Mouse (Mus musculus) lung, postnatal 0 days (tissue): ENCODE results near the gene Rhog.

Source experiments
- CTCF ChIP-seq: IDR thresholded peaks from 2 replicates; pipeline ENCODE4 v1.5.1; 2016; ENCODE audit warnings: antibody characterized with exemption, mild to moderate bottlenecking
- EP300 ChIP-seq: IDR thresholded peaks from 2 replicates; pipeline ENCODE4 v1.6.1; 2016; ENCODE audit warnings: antibody characterized with exemption, mild to moderate bottlenecking, control low read depth

GRCm38 (mm10) chr7:102249531-102249895 is 6.3 kb downstream of the Rhog start:
- TF ChIP-seq EP300 (no peak), CTCF (no peak)
